Mouse (Mus musculus) activated CD4-positive, CD25-positive, alpha-beta regulatory T cell (primary cell): Measurements from ENCODE around the gene V1rd19. TPM values are rescaled to one million over a fixed set of nuclear protein-coding genes. Genes with fewer than 3 reads are reported as not detected.

Experiments
- polyA plus RNA-seq, 2 experiments: library from polyadenylated mRNA; unstranded; fragments of 100-300 nt; shearing (Covaris generic); gene quantifications; one replicate each; pipeline ENCODE4 v1.2.1; 2017

The V1rd19 gene
- polyA plus RNA-seq: not detected

GRCm38 (mm10) chr7:24001391-24001790 is at the start of gene V1rd19:
Gene V1rd19 (plus strand): TSS chr7:24001691.

DNA sequence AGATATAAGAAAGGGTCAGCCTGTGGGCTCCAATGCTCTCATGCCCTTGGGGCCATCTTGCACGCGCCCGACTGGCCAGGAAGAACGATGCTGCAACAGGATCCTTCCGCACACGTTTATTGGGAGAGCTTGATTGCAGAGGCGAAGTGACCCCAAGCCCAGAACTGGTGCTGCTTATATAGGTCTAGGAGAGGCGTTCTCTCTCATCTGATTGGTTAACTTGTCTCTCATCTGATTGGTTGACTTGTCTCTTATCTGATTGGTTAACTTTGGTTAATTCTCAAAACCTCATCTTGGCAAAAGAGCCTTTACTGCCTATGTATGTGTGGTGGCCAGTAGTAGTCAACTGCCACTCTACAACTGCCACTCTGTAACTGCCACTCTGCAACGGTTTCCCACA is 27.2 kb upstream of the V1rd19 start, which contains the start of gene Vmn1r181:
Vmn1r181 (plus strand) TSS at position 301 of the 400 bp plus-strand sequence.

DNA sequence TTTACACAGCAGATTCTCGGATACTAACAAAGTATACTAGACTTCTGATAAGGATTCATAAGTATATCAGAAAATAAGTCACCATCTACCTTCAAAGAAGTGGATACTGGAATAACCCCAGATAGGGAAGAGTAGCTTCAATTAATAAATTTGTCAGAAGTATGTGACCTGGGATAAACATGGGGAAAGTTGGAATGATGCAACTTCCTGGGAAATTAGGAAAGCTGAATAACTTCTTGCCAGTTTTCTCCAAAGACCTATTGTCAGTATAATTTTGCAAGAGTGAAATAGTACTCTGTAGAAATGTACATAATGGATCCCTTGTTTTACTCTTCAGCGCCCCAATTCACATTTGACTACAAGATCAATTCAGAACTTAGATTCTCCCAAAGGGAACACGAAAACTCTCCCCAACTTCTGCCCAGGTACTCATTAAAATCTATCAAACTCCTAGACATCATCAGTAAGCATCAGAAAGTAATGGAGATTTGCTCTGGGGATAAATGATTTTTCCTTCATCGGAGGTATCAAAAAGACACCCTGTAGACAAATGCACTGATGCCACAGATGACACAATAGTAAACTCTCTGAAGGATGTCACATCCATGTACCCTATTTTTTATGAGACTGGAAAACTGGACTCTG is 51.3 kb downstream of the V1rd19 start, which contains the start of gene Vmn1r183:
Vmn1r183 (plus strand) TSS at position 595 of the 645 bp plus-strand sequence.

Other genes starting within 250 kb of the V1rd19 start
- gene Vmn1r174, start 249.4 kb upstream of the V1rd19 start, polyA plus RNA-seq: under 1 TPM in 1 of 2 experiments, not detected in 1; 0.15 TPM
- gene Vmn1r175, start 191.0 kb upstream of the V1rd19 start, polyA plus RNA-seq: not detected
- gene Vmn1r176, start 164.3 kb upstream of the V1rd19 start, polyA plus RNA-seq: not detected
- gene Vmn1r177, start 135.2 kb upstream of the V1rd19 start, polyA plus RNA-seq: not detected
- not detected for gene Vmn1r178, start 109.7 kb upstream of the V1rd19 start, polyA plus RNA-seq
- under 1 TPM in 1 of 2 experiments, not detected in 1; 0.09 TPM for gene Vmn1r179, start 74.7 kb upstream of the V1rd19 start, polyA plus RNA-seq
- not detected for gene Vmn1r180, start 51.1 kb upstream of the V1rd19 start, polyA plus RNA-seq
- not detected for gene Vmn1r181, start 27.1 kb upstream of the V1rd19 start, polyA plus RNA-seq
- under 1 TPM in 1 of 2 experiments, not detected in 1; 0.06 TPM for gene Vmn1r183, start 51.6 kb downstream of the V1rd19 start, polyA plus RNA-seq
- 10 to 100 TPM; 19.4 to 25.0 TPM for gene Zfp180, start 80.2 kb downstream of the V1rd19 start, polyA plus RNA-seq
- 1 to 10 TPM; 1.2 to 2.3 TPM for gene Zfp112, start 110.6 kb downstream of the V1rd19 start, polyA plus RNA-seq
- 10 to 100 TPM; 13.6 to 17.9 TPM for gene Zfp235, start 132.5 kb downstream of the V1rd19 start, polyA plus RNA-seq
- gene Zfp114, start 173.4 kb downstream of the V1rd19 start, polyA plus RNA-seq: under 1 TPM; 0.47 to 0.77 TPM
- gene Zfp111, start 209.8 kb downstream of the V1rd19 start, polyA plus RNA-seq: 1 to 10 TPM in 1 of 2 experiments, under 1 TPM in 1; 0.30 to 1.6 TPM
- gene Zfp109, start 235.9 kb downstream of the V1rd19 start, polyA plus RNA-seq: 1 to 10 TPM; 2.6 TPM